Mouse (Mus musculus) neural tube, embryonic 12.5 days (tissue): Measurements from ENCODE around the gene Tpk1. TPM values are rescaled to one million over a fixed set of nuclear protein-coding genes. Genes with fewer than 3 reads are reported as not detected.

ENCODE experiments used
- ATAC-seq: fragments of 200-750 bp; cut with Nextera tagmentation; 2 replicates; pipeline ENCODE4 v1.8.0; 2017; ENCODE audit warnings: low read depth, mild to moderate bottlenecking, moderate TSS enrichment, moderate library complexity; ENCODE audit not compliant: low FRiP score
- H3K27ac ChIP-seq: fragments of 300-500 bp; sonication (generic); 2 replicates; pipeline ENCODE4 v1.5.1; 2016
- H3K27me3 ChIP-seq: fragments of 300-500 bp; sonication (generic); replicated peaks from 2 replicates; pipeline ENCODE4 v1.6.1; 2016; ENCODE audit warnings: mild to moderate bottlenecking
- H3K36me3 ChIP-seq: fragments of 300-500 bp; sonication (generic); 2 replicates; pipeline ENCODE4 v1.6.1; 2016; ENCODE audit warnings: mild to moderate bottlenecking
- H3K4me1 ChIP-seq: fragments of 300-500 bp; sonication (generic); 2 replicates; pipeline ENCODE4 v1.6.1; 2016
- H3K4me2 ChIP-seq: fragments of 300-500 bp; sonication (generic); replicated peaks from 2 replicates; pipeline ENCODE4 v1.6.1; 2016; ENCODE audit warnings: mild to moderate bottlenecking
- H3K4me3 ChIP-seq: fragments of 300-500 bp; sonication (generic); 2 replicates; pipeline ENCODE4 v1.5.1; 2016
- H3K9ac ChIP-seq: fragments of 300-500 bp; sonication (generic); 2 replicates; pipeline ENCODE4 v1.6.1; 2016; ENCODE audit warnings: mild to moderate bottlenecking
- H3K9me3 ChIP-seq: fragments of 300-500 bp; sonication (generic); 2 replicates; pipeline ENCODE4 v1.6.1; 2016; ENCODE audit warnings: mild to moderate bottlenecking
- WGBS: fragments of 180-500 bp; shearing (Covaris S2); methylation state at CpG from one replicate; pipeline ENCODE4 v1.1.7; 2016; 5-methylcytosine and 5-hydroxymethylcytosine counted together
- polyA plus RNA-seq: library from polyadenylated mRNA; unstranded; fragments of >200 nt; fragmentation: Nextera tagmentation; extraction: Ambion mirVana; gene quantifications from 2 replicates; pipeline ENCODE4 v1.2.1, GENCODE M21; 2016

Tpk1 gene
- polyA plus RNA-seq, 1 experiment from 2014 or later = 6.1 TPM

GRCm38 (mm10) chr6:43504609-43505230 is 161.4 kb downstream of the Tpk1 start:
- Histone ChIP-seq H3K4me1 (no peaks in the 10 kb centered on the region), H3K27me3 (no peaks in the 10 kb centered on the region), H3K27ac (no peak overlapping the region), H3K36me3 (no peaks in the 10 kb centered on the region), H3K9me3 (no peaks in the 10 kb centered on the region), H3K4me2 (no peak overlapping the region), H3K4me3 (no peak overlapping the region), H3K9ac (no peak overlapping the region)
- no peak for ATAC-seq
- 86% methylated on average over 5 of the region's 5 CpGs for WGBS

GRCm38 (mm10) chr6:43492367-43492766 is 173.7 kb downstream of the Tpk1 start:
- Histone ChIP-seq H3K4me3 (no peak overlapping the region), H3K27me3 (no peaks in the 10 kb centered on the region), H3K36me3 (no peaks in the 10 kb centered on the region), H3K4me1 (no peaks in the 10 kb centered on the region), H3K9ac (no peak overlapping the region), H3K27ac (no peak overlapping the region), H3K4me2 (no peak overlapping the region), H3K9me3 (no peaks in the 10 kb centered on the region)
- no peak for ATAC-seq

GRCm38 (mm10) chr6:43486691-43487090 is 179.4 kb downstream of the Tpk1 start:
- Histone ChIP-seq H3K27ac (no peak overlapping the region), H3K4me2 (no peak overlapping the region), H3K9ac (no peak overlapping the region), H3K36me3 (no peaks in the 10 kb centered on the region), H3K4me1 (no peaks in the 10 kb centered on the region), H3K9me3 (no peaks in the 10 kb centered on the region), H3K27me3 (no peaks in the 10 kb centered on the region), H3K4me3 (no peak overlapping the region)
- ATAC-seq = no peak
- WGBS = 84% methylated on average over 2 of the region's 2 CpGs

GRCm38 (mm10) chr6:43480687-43481086 is 185.4 kb downstream of the Tpk1 start:
- Histone ChIP-seq H3K36me3 (no peaks in the 10 kb centered on the region), H3K4me3 (no peak overlapping the region), H3K9me3 (no peaks in the 10 kb centered on the region), H3K4me2 (no peak overlapping the region), H3K27ac (no peak overlapping the region), H3K9ac (no peak overlapping the region), H3K4me1 (no peaks in the 10 kb centered on the region), H3K27me3 (no peaks in the 10 kb centered on the region)
- WGBS = 84% methylated on average over 3 of the region's 3 CpGs
- ATAC-seq = no peak

- Histone ChIP-seq H3K9ac (no peak overlapping the region), H3K27me3 (no peaks in the 10 kb centered on the region), H3K36me3 (no peaks in the 10 kb centered on the region), H3K9me3 (no peaks in the 10 kb centered on the region), H3K4me3 (no peak overlapping the region), H3K4me2 (no peak overlapping the region), H3K27ac (no peak overlapping the region), H3K4me1 (no peaks in the 10 kb centered on the region)
- WGBS = 44% methylated on average over 7 of the region's 7 CpGs
- no peak for ATAC-seq
Measured at GRCm38 (mm10) chr6:43478810-43479209, 187.3 kb downstream of the Tpk1 start.

GRCm38 (mm10) chr6:43476406-43476805 is 189.7 kb downstream of the Tpk1 start:
- no peak for ATAC-seq
- Histone ChIP-seq H3K27ac (no peak overlapping the region), H3K4me2 (no peak overlapping the region), H3K9ac (no peak overlapping the region), H3K4me1 (no peaks in the 10 kb centered on the region), H3K9me3 (no peaks in the 10 kb centered on the region), H3K27me3 (no peaks in the 10 kb centered on the region), H3K36me3 (no peaks in the 10 kb centered on the region), H3K4me3 (no peak overlapping the region)
- 91% methylated on average over 3 of the region's 3 CpGs for WGBS

- no peaks in the 10 kb centered on the region for H3K9me3 ChIP-seq
- no peak for ATAC-seq
- H3K9ac ChIP-seq = no peak overlapping the region
- H3K27me3 ChIP-seq = no peaks in the 10 kb centered on the region
- H3K36me3 ChIP-seq = no peaks in the 10 kb centered on the region
- no peak overlapping the region for H3K27ac ChIP-seq
- no peaks in the 10 kb centered on the region for H3K4me1 ChIP-seq
- no peak overlapping the region for H3K4me3 ChIP-seq
- no peak overlapping the region for H3K4me2 ChIP-seq
Measured at GRCm38 (mm10) chr6:43475921-43476320, 190.2 kb downstream of the Tpk1 start.

- no peak for ATAC-seq
- no peaks in the 10 kb centered on the region for H3K27me3 ChIP-seq
- 89% methylated on average over 1 of the region's 1 CpGs for WGBS
- H3K4me3 ChIP-seq = no peak overlapping the region
- H3K9me3 ChIP-seq = no peaks in the 10 kb centered on the region
- H3K4me1 ChIP-seq = no peaks in the 10 kb centered on the region
- H3K4me2 ChIP-seq = no peak overlapping the region
- H3K27ac ChIP-seq = no peak overlapping the region
- H3K9ac ChIP-seq = no peak overlapping the region
- H3K36me3 ChIP-seq = no peaks in the 10 kb centered on the region
Measured at GRCm38 (mm10) chr6:43471556-43471955, 194.5 kb downstream of the Tpk1 start.

GRCm38 (mm10) chr6:43468821-43469594 is 197.1 kb downstream of the Tpk1 start:
- H3K4me1 ChIP-seq = no peaks in the 10 kb centered on the region
- H3K9me3 ChIP-seq = no peaks in the 10 kb centered on the region
- no peaks in the 10 kb centered on the region for H3K36me3 ChIP-seq
- H3K9ac ChIP-seq = no peak overlapping the region
- WGBS = 88% methylated on average over 10 of the region's 10 CpGs
- no peak overlapping the region for H3K27ac ChIP-seq
- no peaks in the 10 kb centered on the region for H3K27me3 ChIP-seq
- H3K4me3 ChIP-seq = no peak overlapping the region
- no peak for ATAC-seq
- H3K4me2 ChIP-seq = no peak overlapping the region

- no peak overlapping the region for H3K27ac ChIP-seq
- no peak overlapping the region for H3K4me2 ChIP-seq
- no peak overlapping the region for H3K4me3 ChIP-seq
- ATAC-seq = peak; percentile 61; the same call in 1 of the 2 replicates
- H3K4me1 ChIP-seq = no peaks in the 10 kb centered on the region
- no peaks in the 10 kb centered on the region for H3K27me3 ChIP-seq
- H3K9ac ChIP-seq = no peak overlapping the region
- H3K9me3 ChIP-seq = no peaks in the 10 kb centered on the region
- no peaks in the 10 kb centered on the region for H3K36me3 ChIP-seq
- WGBS = 80% methylated on average over 2 of the region's 2 CpGs
Measured at GRCm38 (mm10) chr6:43462849-43463369, 203.2 kb downstream of the Tpk1 start.

GRCm38 (mm10) chr6:43462189-43462848 is 203.8 kb downstream of the Tpk1 start:
- Histone ChIP-seq H3K36me3 (no peaks in the 10 kb centered on the region), H3K27ac (no peak overlapping the region), H3K9me3 (no peaks in the 10 kb centered on the region), H3K4me2 (no peak overlapping the region), H3K27me3 (no peaks in the 10 kb centered on the region), H3K9ac (no peak overlapping the region), H3K4me3 (no peak overlapping the region), H3K4me1 (no peaks in the 10 kb centered on the region)
- 88% methylated on average over 2 of the region's 2 CpGs for WGBS
- ATAC-seq = no peak

- Histone ChIP-seq H3K27me3 (no peaks in the 10 kb centered on the region), H3K4me3 (no peak overlapping the region), H3K9ac (no peak overlapping the region), H3K9me3 (no peaks in the 10 kb centered on the region), H3K27ac (no peak overlapping the region), H3K36me3 (no peaks in the 10 kb centered on the region), H3K4me2 (no peak overlapping the region), H3K4me1 (no peaks in the 10 kb centered on the region)
- no peak for ATAC-seq
- WGBS = 80% methylated on average over 2 of the region's 2 CpGs
Measured at GRCm38 (mm10) chr6:43459082-43459481, 207.0 kb downstream of the Tpk1 start.
